Mouse (Mus musculus): ENCODE measurements at regions not wholly inside any gene's neighbourhood (a gene's known extent, or its start where the extent isn't known, plus 50 kb on each side); places are given as distances from the start of the nearest gene placed in this dataset.

DNA sequence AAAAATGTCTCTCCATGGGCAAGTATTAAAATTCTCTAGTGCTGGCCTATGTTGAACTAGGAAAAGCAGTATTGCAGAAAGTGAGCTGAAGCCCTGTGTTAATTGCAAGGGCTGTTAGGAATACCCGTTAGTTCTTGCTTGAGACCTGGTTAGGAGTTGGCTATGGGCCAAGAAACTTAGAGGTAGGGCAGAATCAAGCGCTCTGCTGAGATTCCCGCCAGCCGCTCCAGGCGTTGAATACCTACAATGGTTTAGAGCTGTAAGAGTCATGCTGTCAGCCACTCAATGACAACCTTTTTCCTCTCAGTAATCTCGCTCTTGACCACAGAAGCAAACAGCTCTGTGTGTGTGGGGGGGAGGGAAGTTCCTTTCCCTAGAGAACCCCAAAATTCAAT, 156.8 kb upstream of the Tom1l1 start:
- DNase-seq (ENCODE audit: low read depth, low spot score) (peak; percentile 30), ATAC-seq (peak; percentile 73)
- ChIA-PET CTCF (interaction anchor here (1.0 kb wide), 1 partner anchor 23 kb away, joined by 3 read pairs; no protein-coding TSS in a partner anchor), POLR2A (no interaction called here)
- no peaks in the 10 kb centered on the region for H3K27me3 ChIP-seq
- in situ Hi-C loops (cut with MboI; ENCODE audit: low pct_unique_long_range_greater_than_20kb), result no loop called here
- no peak for TF ChIP-seq CTCF (IDR thresholded peaks at IDR 0.05)

DNA sequence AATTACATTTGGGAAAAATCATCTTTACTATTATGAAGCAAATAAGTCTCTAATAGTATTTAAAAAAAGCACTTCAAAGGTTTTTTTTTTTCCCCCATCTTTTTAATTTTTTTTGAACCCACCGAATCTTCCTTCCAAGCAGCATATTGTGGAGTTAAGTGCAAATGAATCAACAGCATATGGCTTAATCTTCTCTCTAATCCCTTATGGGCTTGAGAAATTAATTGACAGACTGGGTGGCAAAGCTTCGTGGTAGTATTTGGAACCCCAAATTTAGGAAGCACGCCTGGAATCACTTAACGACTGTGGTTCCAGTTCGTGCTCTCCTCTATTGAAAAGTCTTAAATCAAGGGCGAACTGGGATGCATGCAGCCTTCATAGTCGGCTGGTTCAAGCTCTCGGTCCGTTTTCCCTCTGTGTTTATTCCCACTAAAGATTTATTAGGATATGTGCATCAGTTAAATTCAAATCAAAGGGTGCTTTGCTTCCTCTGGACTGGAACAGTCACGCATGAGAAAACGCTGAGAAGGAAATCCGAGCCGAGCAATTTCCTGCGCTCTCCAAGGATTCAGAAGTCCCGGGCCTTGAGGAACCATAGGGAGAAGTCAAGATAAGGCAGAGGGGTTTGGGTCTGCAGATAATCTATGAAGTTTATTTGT, 156.2 kb upstream of the Tom1l1 start:
- CTCF ChIA-PET, result no interaction called here
- ATAC-seq (peak; percentile 71), DNase-seq (ENCODE audit: low read depth, low spot score) (peak; percentile 13)
- in situ Hi-C loops (cut with MboI; ENCODE audit: low pct_unique_long_range_greater_than_20kb), result no loop called here
- POLR2A ChIA-PET, result no interaction called here
- no peak for TF ChIP-seq CTCF (IDR thresholded peaks at IDR 0.05)
- no peaks in the 10 kb centered on the region for H3K27me3 ChIP-seq

DNA sequence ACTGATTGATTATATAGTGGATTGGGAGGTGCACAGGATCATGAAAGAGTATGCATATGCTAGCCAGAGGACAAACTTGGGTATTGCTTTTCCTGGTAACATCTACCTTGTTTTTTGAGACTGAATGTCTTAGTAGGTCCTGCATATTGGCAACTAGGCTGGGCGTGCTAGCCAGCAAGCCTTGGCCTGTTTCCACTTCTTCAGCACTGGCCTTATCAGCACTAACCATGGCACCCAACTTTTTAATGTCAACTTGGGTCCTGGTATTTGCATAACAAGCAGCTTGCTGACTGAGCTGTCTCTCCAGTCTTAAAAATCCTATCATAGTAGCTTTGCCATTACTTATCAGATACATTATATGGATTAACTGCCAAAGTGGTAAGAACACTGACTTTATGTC, 150.0 kb upstream of the Tom1l1 start:
- H3K27me3 ChIP-seq, result no peaks in the 10 kb centered on the region
- DNase-seq (ENCODE audit: low read depth, low spot score) (no peak), ATAC-seq (no peak)
- ChIA-PET CTCF (interaction anchor here (1.0 kb wide), 1 partner anchor 12 kb away, joined by 4 read pairs; no protein-coding TSS in a partner anchor), POLR2A (interaction anchor here (0.6 to 1.4 kb wide), 2 partner anchors 12 to 23 kb away, joined by 3 read pairs; no protein-coding TSS in a partner anchor)
- in situ Hi-C loops (cut with MboI; ENCODE audit: low pct_unique_long_range_greater_than_20kb), result no loop called here
- no peak for TF ChIP-seq CTCF (IDR thresholded peaks at IDR 0.05)

DNA sequence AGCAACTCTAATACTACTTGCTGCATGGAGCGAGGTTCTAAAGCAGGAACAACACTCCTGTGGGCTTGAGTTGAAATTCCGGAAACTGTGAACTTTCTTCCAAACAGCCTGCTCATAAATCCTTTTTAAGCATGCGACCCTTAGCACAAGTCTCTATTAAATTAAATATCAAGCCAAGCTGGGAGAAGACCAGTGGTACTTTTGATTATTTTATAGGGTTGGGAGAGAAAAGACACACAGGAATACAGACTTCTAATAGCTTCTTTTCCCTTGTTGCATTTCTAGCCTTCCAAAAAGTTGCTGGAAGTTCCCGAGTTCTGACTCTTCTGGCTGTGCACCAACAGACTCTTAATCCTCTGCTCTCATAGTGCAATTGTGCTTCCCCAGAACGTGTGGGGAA, 136.6 kb upstream of the Tom1l1 start:
- ATAC-seq (no peak), DNase-seq (ENCODE audit: low read depth, low spot score) (no peak)
- CTCF ChIA-PET, result interaction anchor here (1.2 kb wide), 1 partner anchor 16 kb away, joined by 7 read pairs; no protein-coding TSS in a partner anchor
- POLR2A ChIA-PET, result no interaction called here
- in situ Hi-C loops (cut with MboI; ENCODE audit: low pct_unique_long_range_greater_than_20kb), result no loop called here
- no peak for TF ChIP-seq CTCF (IDR thresholded peaks at IDR 0.05)
- no peaks in the 10 kb centered on the region for H3K27me3 ChIP-seq

DNA sequence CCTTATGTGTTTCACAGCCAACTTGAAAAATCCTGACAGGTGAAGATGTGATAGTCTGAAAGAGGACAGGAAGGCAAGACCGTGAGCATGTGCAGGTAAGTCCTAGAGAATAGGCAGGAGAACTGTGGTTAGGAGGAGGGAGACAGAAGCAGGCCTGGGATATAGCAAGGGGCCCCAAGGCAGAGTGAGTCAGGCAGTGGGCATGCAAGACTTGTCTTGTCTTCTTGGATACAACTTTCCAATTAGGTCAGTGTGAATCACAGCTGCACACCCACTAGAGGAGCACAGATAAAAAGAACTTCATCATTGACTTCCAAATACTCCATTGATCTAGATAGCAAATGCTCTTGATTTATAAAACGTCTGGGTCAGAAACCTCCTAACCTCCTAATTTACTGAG, 128.6 kb upstream of the Tom1l1 start:
- no peaks in the 10 kb centered on the region for H3K27me3 ChIP-seq
- ChIA-PET POLR2A (no interaction called here), CTCF (no interaction called here)
- peak; percentile 94 for ATAC-seq
- no peak for TF ChIP-seq CTCF (IDR thresholded peaks at IDR 0.05)
- in situ Hi-C loops (cut with MboI; ENCODE audit: low pct_unique_long_range_greater_than_20kb), result no loop called here
- no peak for DNase-seq (ENCODE audit: low read depth, low spot score)

DNA sequence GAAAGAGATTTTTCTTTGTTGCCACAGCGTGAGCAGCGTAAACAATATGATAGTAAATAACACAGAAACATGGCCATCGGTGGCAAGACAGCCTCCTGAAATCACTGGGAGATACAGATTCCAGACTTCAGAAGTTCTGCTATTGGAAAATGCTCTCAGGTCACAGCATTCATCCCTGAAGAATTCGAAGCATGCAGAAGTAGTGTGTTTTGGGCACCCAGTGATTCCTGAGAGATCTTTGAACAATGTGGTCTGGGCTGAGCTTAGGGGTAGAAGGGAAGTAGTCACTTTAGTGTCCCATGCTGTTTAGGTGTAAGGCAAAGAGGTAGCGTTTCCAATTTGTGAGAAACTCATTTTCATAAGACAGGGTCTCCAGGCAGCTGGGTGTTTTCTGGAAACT, 126.3 kb upstream of the Tom1l1 start:
- TF ChIP-seq CTCF (IDR thresholded peaks at IDR 0.05), result no peak
- in situ Hi-C loops (cut with MboI; ENCODE audit: low pct_unique_long_range_greater_than_20kb), result no loop called here
- no peaks in the 10 kb centered on the region for H3K27me3 ChIP-seq
- POLR2A ChIA-PET, result no interaction called here
- ATAC-seq, result peak; percentile 95
- DNase-seq (ENCODE audit: low read depth, low spot score), result no peak
- CTCF ChIA-PET, result no interaction called here

DNA sequence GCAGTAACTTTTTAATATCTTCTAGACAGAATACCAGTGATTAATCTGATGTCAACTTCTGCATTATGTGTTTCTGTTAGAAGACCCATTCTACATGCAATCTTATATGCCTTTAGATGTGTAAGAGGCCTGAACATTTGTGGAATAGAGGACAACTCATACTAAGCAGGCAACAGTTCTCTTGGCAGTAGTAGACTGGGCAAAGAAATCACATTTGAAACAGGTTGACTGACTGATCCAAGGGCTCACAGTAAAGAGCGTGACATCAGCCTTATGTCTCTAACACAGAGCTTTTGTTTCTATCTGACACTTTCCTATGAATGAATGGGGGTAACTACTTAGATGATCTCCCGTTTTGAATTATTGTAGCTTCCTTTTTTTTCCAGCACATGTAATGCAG, 124.8 kb upstream of the Tom1l1 start:
- no peaks in the 10 kb centered on the region for H3K27me3 ChIP-seq
- ATAC-seq (no peak), DNase-seq (ENCODE audit: low read depth, low spot score) (no peak)
- TF ChIP-seq CTCF (IDR thresholded peaks at IDR 0.05), result no peak
- in situ Hi-C loops (cut with MboI; ENCODE audit: low pct_unique_long_range_greater_than_20kb), result no loop called here
- ChIA-PET CTCF (interaction anchor here (1.5 kb wide), 1 partner anchor 30 kb away, joined by 3 read pairs; no protein-coding TSS in a partner anchor), POLR2A (no interaction called here)

DNA sequence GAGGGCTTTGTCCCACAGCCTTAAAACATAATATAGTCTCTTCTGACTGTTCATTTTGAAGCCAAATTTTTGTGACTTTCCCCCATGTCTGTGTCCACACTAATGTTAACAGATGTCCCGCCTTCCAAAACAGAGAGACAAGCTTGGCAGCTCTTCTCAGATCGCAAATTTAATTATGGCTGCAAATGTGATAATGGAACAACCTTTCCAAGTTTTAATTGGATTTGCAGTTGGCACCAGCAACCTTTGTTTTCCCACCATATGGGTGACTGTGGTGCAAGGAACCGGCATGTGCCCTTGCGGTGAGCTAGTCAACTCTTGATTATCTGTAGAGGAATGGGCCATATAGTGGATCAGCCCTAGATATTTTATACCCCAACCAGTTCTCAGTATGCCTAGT, 124.4 kb upstream of the Tom1l1 start:
- no peak for TF ChIP-seq CTCF (IDR thresholded peaks at IDR 0.05)
- no peak for DNase-seq (ENCODE audit: low read depth, low spot score)
- H3K27me3 ChIP-seq, result no peaks in the 10 kb centered on the region
- CTCF ChIA-PET, result interaction anchor here (1.5 kb wide), 1 partner anchor 29 kb away, joined by 3 read pairs; no protein-coding TSS in a partner anchor
- no peak for ATAC-seq
- in situ Hi-C loops (cut with MboI; ENCODE audit: low pct_unique_long_range_greater_than_20kb), result no loop called here
- POLR2A ChIA-PET, result no interaction called here

DNA sequence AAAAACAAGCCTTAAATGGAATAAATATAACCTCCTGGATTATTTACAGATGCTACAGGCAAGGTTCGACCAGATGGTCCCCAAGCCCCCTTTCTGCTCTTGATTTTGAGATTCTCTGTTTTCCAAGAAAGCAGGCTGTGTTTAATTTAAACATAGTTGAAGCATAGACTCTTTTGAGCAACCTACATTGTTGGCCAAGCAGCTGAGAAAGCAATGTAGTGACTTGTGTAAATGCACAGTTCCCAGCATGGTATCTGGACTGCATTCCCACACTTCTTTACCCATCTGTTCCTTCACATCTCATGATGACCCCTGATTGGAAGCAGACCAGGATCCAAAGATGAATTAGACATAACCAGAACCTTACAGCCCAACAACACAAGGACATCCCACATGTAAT, 120.3 kb upstream of the Tom1l1 start:
- H3K27me3 ChIP-seq, result no peaks in the 10 kb centered on the region
- in situ Hi-C loops (cut with MboI; ENCODE audit: low pct_unique_long_range_greater_than_20kb), result no loop called here
- CTCF ChIA-PET, result no interaction called here
- TF ChIP-seq CTCF (IDR thresholded peaks at IDR 0.05), result no peak
- POLR2A ChIA-PET, result no interaction called here
- no peak for ATAC-seq
- DNase-seq (ENCODE audit: low read depth, low spot score), result no peak

DNA sequence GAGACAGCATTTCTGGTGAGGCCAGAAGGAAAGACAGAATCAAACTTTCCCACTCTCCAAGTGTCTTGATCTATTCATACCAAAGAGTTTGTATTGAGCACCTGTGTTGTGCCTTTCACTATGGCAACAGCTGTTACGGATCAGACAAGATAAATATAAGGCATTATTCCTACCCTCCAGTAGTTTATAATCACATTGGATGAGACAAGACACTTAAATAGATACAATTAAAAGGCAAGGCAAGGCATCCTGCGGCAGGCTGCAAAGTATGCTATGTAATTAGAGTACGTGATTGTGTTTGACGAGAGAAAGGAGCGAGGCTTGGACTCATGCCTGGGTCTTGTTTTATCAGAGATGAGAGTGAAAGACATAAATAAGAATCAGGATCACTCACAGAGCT, 119.2 kb upstream of the Tom1l1 start:
- no peak for TF ChIP-seq CTCF (IDR thresholded peaks at IDR 0.05)
- DNase-seq (ENCODE audit: low read depth, low spot score) (no peak), ATAC-seq (no peak)
- POLR2A ChIA-PET, result no interaction called here
- CTCF ChIA-PET, result no interaction called here
- in situ Hi-C loops (cut with MboI; ENCODE audit: low pct_unique_long_range_greater_than_20kb), result no loop called here
- H3K27me3 ChIP-seq, result no peaks in the 10 kb centered on the region

DNA sequence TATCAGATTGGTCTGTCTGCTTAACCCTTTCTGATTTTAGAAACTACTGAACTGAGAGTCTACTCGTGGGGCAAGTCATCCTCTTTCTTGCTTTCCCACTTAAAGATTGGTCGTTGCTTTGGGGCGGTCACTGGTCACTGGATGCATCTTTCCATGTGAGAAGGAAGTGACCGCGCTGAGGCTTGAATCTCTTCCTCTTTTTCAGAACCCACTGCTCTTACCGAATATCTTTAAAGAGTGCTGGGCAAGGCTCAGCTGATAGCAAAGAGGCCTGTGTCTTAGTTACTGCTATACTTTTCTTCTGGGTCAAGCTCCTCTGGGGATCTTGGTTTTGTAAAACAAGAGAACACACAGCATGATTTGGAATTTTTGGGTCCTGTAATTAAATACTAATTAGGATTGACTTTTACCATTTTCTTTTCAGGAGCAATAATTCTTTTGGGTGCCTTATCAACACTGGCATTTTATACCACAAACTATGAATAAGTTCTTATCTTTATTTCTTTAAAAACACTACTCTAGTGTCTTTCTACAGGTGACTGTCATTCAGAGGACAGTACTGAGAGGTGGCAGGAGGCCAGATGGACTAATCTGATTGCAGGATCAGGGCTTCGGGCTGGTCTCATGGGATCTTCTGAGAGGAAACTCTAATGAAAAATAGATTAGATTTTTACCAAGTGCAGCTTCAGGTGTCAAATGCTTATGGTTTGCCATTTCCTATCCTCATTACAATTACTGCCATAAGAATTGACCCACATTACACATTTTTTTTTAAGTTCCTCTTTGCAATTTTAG, 114.6 kb upstream of the Tom1l1 start:
- ChIA-PET CTCF (no interaction called here), POLR2A (no interaction called here)
- no peak for TF ChIP-seq CTCF (IDR thresholded peaks at IDR 0.05)
- no peaks in the 10 kb centered on the region for H3K27me3 ChIP-seq
- ATAC-seq, result no peak
- in situ Hi-C loops (cut with MboI; ENCODE audit: low pct_unique_long_range_greater_than_20kb), result no loop called here
- no peak for DNase-seq (ENCODE audit: low read depth, low spot score)

Measured in Patski (cell line).